Mouse (Mus musculus): ENCODE results near the gene Kif22. TPM values are rescaled to one million over a fixed set of nuclear protein-coding genes. Genes with fewer than 3 reads are reported as not detected.

Gene Kif22
- polyA plus RNA-seq, 1 experiment = 75.4 TPM

DNA sequence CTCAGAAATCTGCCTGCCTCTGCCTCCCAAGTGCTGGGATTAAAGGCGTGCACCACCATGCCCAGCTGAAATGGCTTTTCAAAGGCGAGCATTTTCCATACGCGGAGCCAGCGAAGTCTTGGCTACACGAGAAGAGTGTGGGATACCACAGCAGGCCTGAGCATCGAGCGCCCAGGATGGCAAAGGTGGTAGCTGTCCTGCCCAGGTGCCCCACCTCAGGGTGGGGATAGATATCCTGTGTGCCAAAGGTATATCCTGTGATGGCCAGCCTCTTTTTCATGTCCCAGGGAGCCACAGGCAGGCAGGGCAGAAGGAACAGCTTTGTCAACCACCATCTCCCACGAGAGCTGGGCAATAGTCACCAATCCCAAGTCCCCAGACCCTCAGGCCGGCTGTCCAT is 29.4 kb downstream of the Kif22 start:
- TF ChIP-seq CTCF (IDR thresholded peaks at IDR 0.05; ENCODE audit: control insufficient read depth, insufficient read depth, insufficient read length) (no peak), MYOD1 (IDR thresholded peaks at IDR 0.05; ENCODE audit: control insufficient read depth, insufficient read length, low read depth) (no peak), CEBPB (IDR thresholded peaks at IDR 0.05; ENCODE audit: low read depth) (no peak), FOSL1 (IDR thresholded peaks at IDR 0.05; ENCODE audit: insufficient read depth, low read length, poor library complexity, severe bottlenecking) (no peak), MAX (IDR thresholded peaks at IDR 0.05) (no peak), MYOG (IDR thresholded peaks at IDR 0.05; ENCODE audit: control insufficient read depth, extremely low read depth, insufficient read length) (no peak), USF1 (IDR thresholded peaks at IDR 0.05; ENCODE audit: low read depth) (no peak)
- Histone ChIP-seq H3K4me3 (ENCODE audit: insufficient read depth, poor library complexity, severe bottlenecking) (no peak overlapping the region), H3K36me3 (ENCODE audit: control insufficient read depth, insufficient read depth) (peaks cover 15% of the 10 kb centered on the region)

DNA sequence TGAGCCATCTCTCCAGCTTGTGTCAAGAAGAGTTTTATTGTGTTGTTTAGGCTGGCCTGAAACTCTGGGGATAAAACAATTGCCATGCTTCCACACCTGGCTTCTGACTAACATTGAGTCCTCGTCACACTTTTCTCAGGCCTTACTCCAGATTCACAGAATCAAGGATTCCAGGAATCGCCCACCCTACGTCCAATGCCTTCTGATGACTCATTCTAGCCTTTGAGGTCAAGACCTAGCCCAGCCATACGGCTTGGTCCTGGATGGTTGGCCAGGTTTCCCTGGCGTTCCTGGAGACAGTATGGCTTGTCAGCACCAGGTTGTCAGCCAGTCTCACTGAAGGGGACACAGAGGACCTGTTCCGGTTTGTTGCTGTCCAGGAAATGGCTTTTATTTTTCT is 29.9 kb downstream of the Kif22 start:
- TF ChIP-seq CEBPB (IDR thresholded peaks at IDR 0.05; ENCODE audit: low read depth) (no peak), FOSL1 (IDR thresholded peaks at IDR 0.05; ENCODE audit: insufficient read depth, low read length, poor library complexity, severe bottlenecking) (no peak), USF1 (IDR thresholded peaks at IDR 0.05; ENCODE audit: low read depth) (no peak), MYOG (IDR thresholded peaks at IDR 0.05; ENCODE audit: control insufficient read depth, extremely low read depth, insufficient read length) (no peak), MYOD1 (IDR thresholded peaks at IDR 0.05; ENCODE audit: control insufficient read depth, insufficient read length, low read depth) (no peak), CTCF (IDR thresholded peaks at IDR 0.05; ENCODE audit: control insufficient read depth, insufficient read depth, insufficient read length) (no peak), MAX (IDR thresholded peaks at IDR 0.05) (no peak)
- Histone ChIP-seq H3K79me2 (ENCODE audit: control insufficient read depth, insufficient read depth) (peaks cover 39% of the 10 kb centered on the region), H3K36me3 (ENCODE audit: control insufficient read depth, insufficient read depth) (peaks cover 15% of the 10 kb centered on the region), H3ac (ENCODE audit: control insufficient read depth, insufficient read length, low read depth) (no peak overlapping the region), H3K79me3 (ENCODE audit: low read depth) (peaks cover 19% of the 10 kb centered on the region), H3K27me3 (ENCODE audit: control insufficient read depth, insufficient read depth, insufficient read length) (no peaks in the 10 kb centered on the region), H3K4me3 (ENCODE audit: insufficient read depth, poor library complexity, severe bottlenecking) (no peak overlapping the region)

More for the DNA sequence above, 29.4 kb downstream of the Kif22 start:
- H3K79me2 ChIP-seq (ENCODE audit: control insufficient read depth, insufficient read depth) = peaks cover 39% of the 10 kb centered on the region
- peaks cover 19% of the 10 kb centered on the region for H3K79me3 ChIP-seq (ENCODE audit: low read depth)
- H3K27me3 ChIP-seq (ENCODE audit: control insufficient read depth, insufficient read depth, insufficient read length) = no peaks in the 10 kb centered on the region
- no peak overlapping the region for H3ac ChIP-seq (ENCODE audit: control insufficient read depth, insufficient read length, low read depth)

DNA sequence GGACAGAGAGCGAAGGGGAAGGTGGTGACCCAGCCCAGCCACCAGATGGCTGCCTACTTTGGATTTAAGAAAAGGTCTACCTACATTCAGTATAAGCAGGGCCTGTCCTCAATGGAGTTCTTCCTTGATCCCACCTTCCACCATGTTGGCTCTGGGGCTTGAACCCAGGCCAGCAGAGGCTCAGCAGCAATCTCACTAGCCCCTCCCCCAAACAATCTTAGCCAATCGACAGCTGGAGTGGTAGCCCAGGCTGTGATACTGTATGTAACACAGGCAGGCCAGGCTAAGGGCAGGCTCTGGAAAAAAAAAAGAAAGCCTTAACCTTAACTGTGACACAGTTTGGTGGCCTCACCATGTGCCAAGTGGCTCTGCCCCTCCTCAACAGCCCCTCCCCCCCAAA is 30.6 kb downstream of the Kif22 start:
- Histone ChIP-seq H3K79me3 (ENCODE audit: low read depth) (peaks cover 19% of the 10 kb centered on the region), H3K4me3 (ENCODE audit: insufficient read depth, poor library complexity, severe bottlenecking) (no peak overlapping the region), H3K36me3 (ENCODE audit: control insufficient read depth, insufficient read depth) (peaks cover 15% of the 10 kb centered on the region), H3ac (ENCODE audit: control insufficient read depth, insufficient read length, low read depth) (no peak overlapping the region), H3K79me2 (ENCODE audit: control insufficient read depth, insufficient read depth) (peaks cover 39% of the 10 kb centered on the region), H3K27me3 (ENCODE audit: control insufficient read depth, insufficient read depth, insufficient read length) (no peaks in the 10 kb centered on the region)
- TF ChIP-seq CEBPB (IDR thresholded peaks at IDR 0.05; ENCODE audit: low read depth) (no peak), FOSL1 (IDR thresholded peaks at IDR 0.05; ENCODE audit: insufficient read depth, low read length, poor library complexity, severe bottlenecking) (no peak), USF1 (IDR thresholded peaks at IDR 0.05; ENCODE audit: low read depth) (no peak), MYOG (IDR thresholded peaks at IDR 0.05; ENCODE audit: control insufficient read depth, extremely low read depth, insufficient read length) (no peak), CTCF (IDR thresholded peaks at IDR 0.05; ENCODE audit: control insufficient read depth, insufficient read depth, insufficient read length) (no peak), MYOD1 (IDR thresholded peaks at IDR 0.05; ENCODE audit: control insufficient read depth, insufficient read length, low read depth) (no peak)

DNA sequence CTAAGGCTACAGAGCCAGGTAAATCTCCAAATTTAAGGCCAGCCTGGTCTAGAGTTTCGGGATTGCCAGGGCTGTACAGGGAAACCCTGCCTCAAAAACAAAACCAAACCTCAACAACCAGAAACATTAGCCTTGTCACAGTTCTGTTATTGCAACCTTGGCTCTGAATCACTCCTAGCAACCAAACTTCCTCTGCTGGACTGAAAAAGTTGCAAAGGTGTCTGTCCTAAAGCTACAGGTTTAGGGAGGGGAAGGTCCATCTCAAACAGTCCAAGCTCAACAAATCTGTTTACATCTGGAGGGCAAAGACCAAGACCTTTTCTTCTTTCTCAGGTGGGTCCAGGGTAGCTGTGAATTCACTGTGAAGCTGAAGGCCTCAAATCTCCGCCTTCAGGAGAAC is 31.2 kb downstream of the Kif22 start:
- TF ChIP-seq CTCF (IDR thresholded peaks at IDR 0.05; ENCODE audit: control insufficient read depth, insufficient read depth, insufficient read length) (no peak), MYOG (IDR thresholded peaks at IDR 0.05; ENCODE audit: control insufficient read depth, extremely low read depth, insufficient read length) (no peak), MYOD1 (IDR thresholded peaks at IDR 0.05; ENCODE audit: control insufficient read depth, insufficient read length, low read depth) (no peak), FOSL1 (IDR thresholded peaks at IDR 0.05; ENCODE audit: insufficient read depth, low read length, poor library complexity, severe bottlenecking) (no peak), CEBPB (IDR thresholded peaks at IDR 0.05; ENCODE audit: low read depth) (no peak), USF1 (IDR thresholded peaks at IDR 0.05; ENCODE audit: low read depth) (no peak), MAX (IDR thresholded peaks at IDR 0.05) (no peak)
- Histone ChIP-seq H3K79me3 (ENCODE audit: low read depth) (peaks cover 19% of the 10 kb centered on the region), H3K79me2 (ENCODE audit: control insufficient read depth, insufficient read depth) (peaks cover 39% of the 10 kb centered on the region), H3K27me3 (ENCODE audit: control insufficient read depth, insufficient read depth, insufficient read length) (no peaks in the 10 kb centered on the region), H3K36me3 (ENCODE audit: control insufficient read depth, insufficient read depth) (peaks cover 15% of the 10 kb centered on the region), H3ac (ENCODE audit: control insufficient read depth, insufficient read length, low read depth) (no peak overlapping the region), H3K4me3 (ENCODE audit: insufficient read depth, poor library complexity, severe bottlenecking) (no peak overlapping the region)

DNA sequence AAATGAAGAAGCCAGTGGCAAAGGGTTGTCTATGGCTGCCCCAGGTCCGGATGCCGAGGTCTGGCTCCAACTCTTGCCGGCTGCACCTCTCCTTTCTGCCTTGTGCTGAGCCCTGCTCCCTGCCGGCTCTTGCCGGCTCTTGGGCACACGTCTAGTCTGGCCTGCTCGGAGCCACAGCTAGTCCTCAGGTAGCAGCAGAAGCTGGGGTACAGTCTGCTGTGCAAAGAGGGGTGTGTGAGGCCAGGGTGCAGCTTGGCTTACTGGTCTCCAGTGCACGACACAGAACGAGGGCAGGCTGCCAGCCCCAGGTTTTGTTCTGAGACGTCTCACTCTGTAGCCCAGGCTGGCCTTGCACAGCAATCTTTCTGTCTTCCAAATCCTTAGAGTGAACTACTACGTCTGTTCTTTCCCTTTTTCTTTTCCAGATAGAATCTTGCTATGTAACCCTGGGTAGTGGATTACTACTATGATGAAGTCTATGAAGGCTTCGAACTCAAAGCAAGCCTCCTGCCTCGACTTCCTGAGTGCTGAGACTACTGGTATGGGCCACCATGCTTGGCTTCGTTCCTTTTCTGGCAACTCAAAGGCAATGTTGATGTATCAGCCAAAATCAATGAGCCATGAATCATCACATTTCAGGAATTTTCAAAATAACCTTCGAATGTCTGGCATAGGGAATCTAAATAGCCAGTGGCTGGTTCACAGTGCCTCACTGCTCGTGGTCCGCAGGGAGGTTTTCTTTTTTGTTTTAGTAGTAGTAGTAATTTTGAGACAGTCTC is 32.8 kb downstream of the Kif22 start:
- Histone ChIP-seq H3ac (ENCODE audit: control insufficient read depth, insufficient read length, low read depth) (no peak overlapping the region), H3K36me3 (ENCODE audit: control insufficient read depth, insufficient read depth) (peaks cover 6% of the 10 kb centered on the region), H3K79me3 (ENCODE audit: low read depth) (peaks cover 16% of the 10 kb centered on the region), H3K4me3 (ENCODE audit: insufficient read depth, poor library complexity, severe bottlenecking) (no peak overlapping the region), H3K27me3 (ENCODE audit: control insufficient read depth, insufficient read depth, insufficient read length) (no peaks in the 10 kb centered on the region), H3K79me2 (ENCODE audit: control insufficient read depth, insufficient read depth) (peaks cover 26% of the 10 kb centered on the region)
- TF ChIP-seq USF1 (IDR thresholded peaks at IDR 0.05; ENCODE audit: low read depth) (no peak), MAX (IDR thresholded peaks at IDR 0.05) (no peak), MYOG (IDR thresholded peaks at IDR 0.05; ENCODE audit: control insufficient read depth, extremely low read depth, insufficient read length) (no peak), CTCF (IDR thresholded peaks at IDR 0.05; ENCODE audit: control insufficient read depth, insufficient read depth, insufficient read length) (no peak), CEBPB (IDR thresholded peaks at IDR 0.05; ENCODE audit: low read depth) (no peak), MYOD1 (IDR thresholded peaks at IDR 0.05; ENCODE audit: control insufficient read depth, insufficient read length, low read depth) (no peak), FOSL1 (IDR thresholded peaks at IDR 0.05; ENCODE audit: insufficient read depth, low read length, poor library complexity, severe bottlenecking) (no peak)
